Mouse (Mus musculus) thymus, adult 18-20 months (tissue): ENCODE results near the gene Anxa5.

Experiments used
- DNase-seq, 2 experiments: peaks; one replicate each; pipeline ENCODE4 v3.0.0; 2022; ENCODE audit warnings: mixed read lengths in 2 of 2

Anxa5 gene

GRCm38 (mm10) chr3:36446506-36446905 lies 29.2 kb downstream of the Anxa5 start:
- DNase-seq: no peak

GRCm38 (mm10) chr3:36446041-36446440 lies 29.7 kb downstream of the Anxa5 start:
- DNase-seq: no peak

- no peak for DNase-seq
Observed at GRCm38 (mm10) chr3:36442426-36442825, 33.3 kb downstream of the Anxa5 start.

- no peak for DNase-seq
Observed at GRCm38 (mm10) chr3:36440280-36440679, 35.4 kb downstream of the Anxa5 start.

DNA sequence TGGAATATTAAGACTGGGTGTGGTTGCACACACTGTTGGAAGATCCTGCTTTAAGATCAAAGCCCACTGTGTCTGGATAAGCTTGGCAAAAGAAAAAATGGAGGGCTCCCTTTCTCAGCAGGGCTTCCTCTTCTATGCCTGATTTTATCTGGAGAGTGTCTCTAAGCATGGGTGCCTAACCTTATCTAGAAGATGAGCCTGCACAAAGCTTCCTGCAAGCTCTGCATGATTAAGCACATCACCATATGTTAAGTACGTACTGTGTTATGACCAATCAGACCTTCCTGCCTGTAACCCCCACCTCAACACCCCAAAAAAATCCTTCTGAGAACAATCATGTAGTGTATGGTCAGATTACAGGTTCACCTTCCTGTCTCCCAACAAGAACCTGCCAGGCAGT lies 45.3 kb downstream of the Anxa5 start:
- no peak for DNase-seq

GRCm38 (mm10) chr3:36427386-36427785 lies 48.3 kb downstream of the Anxa5 start:
- no peak for DNase-seq

- DNase-seq: no peak
Observed at GRCm38 (mm10) chr3:36409456-36409855, 66.2 kb downstream of the Anxa5 start.

DNA sequence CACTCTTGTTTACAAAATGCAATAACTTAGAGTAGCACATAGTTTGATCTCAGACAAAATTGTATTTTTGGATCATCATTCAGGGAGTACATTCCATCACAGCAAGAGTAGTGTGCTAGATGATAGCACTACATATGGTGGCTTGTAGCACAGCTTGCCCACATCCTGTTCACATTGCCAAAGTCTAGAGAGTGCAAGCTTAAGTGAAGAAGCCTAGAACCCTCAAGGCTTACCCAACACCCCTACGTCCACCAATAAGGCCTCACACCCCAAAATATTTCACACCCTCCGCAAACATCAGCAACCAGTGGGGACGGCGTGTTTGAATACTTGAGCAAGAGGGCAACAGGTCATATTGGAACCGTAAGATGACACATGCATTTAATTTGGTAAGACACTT lies 68.7 kb downstream of the Anxa5 start:
- no peak for DNase-seq

- DNase-seq: no peak
Observed at GRCm38 (mm10) chr3:36406340-36406739, 69.4 kb downstream of the Anxa5 start.

- no peak for DNase-seq
Observed at GRCm38 (mm10) chr3:36401900-36402299, 73.8 kb downstream of the Anxa5 start.

GRCm38 (mm10) chr3:36400657-36401056 lies 75.0 kb downstream of the Anxa5 start:
- no peak for DNase-seq
